Mouse (Mus musculus) spleen, adult 2 months (tissue): ENCODE data around the gene Dnajc14. TPM values are rescaled to one million over a fixed set of nuclear protein-coding genes. Genes with fewer than 3 reads are reported as not detected.
A peak's percentile ranks its signal among the peaks of the same experiment; 100 is the strongest.

ENCODE experiments used
- DNase-seq, 2 experiments: peaks; one replicate each; pipeline versions ENCODE4 v3.0.0 to v3.0.0-alpha.2; 2012 to 2021; ENCODE audit warnings: low spot score in 2 of 2, low read depth in 1 of 2
- H3K27ac ChIP-seq: fragments of 200-500 bp; 2 replicates; pipeline ENCODE4 v1.5.1; 2012; ENCODE audit warnings: low read length, inconsistent platforms; ENCODE audit not compliant: insufficient read depth
- H3K27me3 ChIP-seq: fragments of 200-500 bp; 2 replicates; pipeline ENCODE4 v1.6.1; 2012; ENCODE audit warnings: mild to moderate bottlenecking, moderate library complexity, low read length, inconsistent platforms; ENCODE audit not compliant: control insufficient read depth, insufficient read depth
- H3K36me3 ChIP-seq: fragments of 200-500 bp; 2 replicates; pipeline ENCODE4 v1.6.1; 2012; ENCODE audit warnings: mild to moderate bottlenecking, low read length, inconsistent platforms; ENCODE audit not compliant: control insufficient read depth, insufficient read depth
- H3K4me1 ChIP-seq: fragments of 200-500 bp; 2 replicates; pipeline ENCODE4 v1.6.1; 2011; ENCODE audit warnings: inconsistent platforms; ENCODE audit not compliant: control insufficient read depth, insufficient read depth, insufficient read length
- H3K4me3 ChIP-seq: fragments of 200-500 bp; 2 replicates; pipeline ENCODE4 v1.5.1; 2011; ENCODE audit warnings: mild to moderate bottlenecking, inconsistent platforms; ENCODE audit not compliant: insufficient read depth, insufficient read length; ENCODE audit errors: extremely low read depth
- CTCF ChIP-seq: fragments of 200-500 bp; IDR thresholded peaks from 2 replicates; pipeline ENCODE4 v1.5.1; 2011; ENCODE audit warnings: mild to moderate bottlenecking, inconsistent platforms; ENCODE audit not compliant: insufficient read depth, insufficient read length, insufficient replicate concordance; ENCODE audit errors: extremely low read depth
- POLR2A ChIP-seq: fragments of 200-500 bp; IDR thresholded peaks from 2 replicates; pipeline ENCODE4 v1.6.1; 2011; ENCODE audit warnings: low read depth, low read length, inconsistent platforms
- WGBS: fragments of 180-500 bp; shearing (Covaris S2); methylation state at CpG from one replicate; pipeline ENCODE4 v1.1.7; 2018; 5-methylcytosine and 5-hydroxymethylcytosine counted together
- polyA plus RNA-seq: library from polyadenylated mRNA; depleted of rRNA; stranded (reverse); fragments of >200 nt; gene quantifications from 2 replicates; pipeline ENCODE4 v1.2.3, GENCODE M21; 2012

Gene Dnajc14
- polyA plus RNA-seq, 1 experiment: 9.1 TPM

DNA sequence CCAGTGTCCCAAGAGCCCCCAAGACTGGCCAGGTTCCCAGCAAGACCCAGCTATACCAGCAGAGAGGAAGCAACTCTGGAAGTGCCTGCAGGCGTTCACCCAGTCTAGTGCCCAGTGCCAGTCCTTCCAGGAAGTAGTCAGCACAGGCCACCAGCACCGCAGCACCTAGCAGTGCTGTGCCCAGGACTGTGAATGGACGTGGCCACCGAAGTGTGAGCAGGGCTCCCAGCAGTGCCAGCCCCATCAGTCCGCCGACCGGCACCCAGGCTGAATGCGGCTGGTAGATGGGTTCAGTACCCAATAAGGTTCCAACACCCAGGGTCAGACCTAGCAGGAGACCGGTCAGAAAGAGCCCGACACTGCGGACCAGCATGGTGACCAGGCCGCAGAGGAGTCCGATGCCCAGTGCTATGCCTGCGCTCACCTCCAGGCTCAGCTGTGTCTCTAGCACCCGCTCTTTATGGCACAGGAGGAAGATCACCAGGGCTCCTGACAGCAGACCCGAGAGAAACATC, 1.8 kb upstream of the Dnajc14 start:
- no peak for DNase-seq
- Histone ChIP-seq H3K27me3 (no peaks in the 10 kb centered on the region), H3K27ac (no peak overlapping the region), H3K36me3 (0 out of 2 replicates have a peak, but pooled peaks cover 2% of the 10 kb centered on the region), H3K4me3 (no peak overlapping the region), H3K4me1 (peaks cover 11% of the 10 kb centered on the region; the same call in 1 of the 2 replicates)
- TF ChIP-seq CTCF: no peak
- no peak for TF ChIP-seq POLR2A
- 94% methylated on average over 16 of the region's 16 CpGs for WGBS

- WGBS: 81% methylated on average over 4 of the region's 4 CpGs
- H3K4me3 ChIP-seq: no peak overlapping the region
These were observed 906 bp upstream of the Dnajc14 start for GRCm38 (mm10) chr10:128802956-128803355.

GRCm38 (mm10) chr10:128803361-128803760, 501 bp upstream of the Dnajc14 start:
- Histone ChIP-seq H3K4me3 (no peak overlapping the region), H3K4me1 (peaks cover 14% of the 10 kb centered on the region), H3K27ac (peak overlapping the region; percentile 70; the same call in 1 of the 2 replicates), H3K36me3 (peaks cover 7% of the 10 kb centered on the region; the same call in 1 of the 2 replicates), H3K27me3 (no peaks in the 10 kb centered on the region)
- no peak for TF ChIP-seq POLR2A
- no peak for DNase-seq
- 14% methylated on average over 6 of the region's 6 CpGs for WGBS

More at GRCm38 (mm10) chr10:128802956-128803355, 906 bp upstream of the Dnajc14 start:
- H3K27ac ChIP-seq: no peak overlapping the region
- peaks cover 7% of the 10 kb centered on the region; the same call in 1 of the 2 replicates for H3K36me3 ChIP-seq
- H3K4me1 ChIP-seq: peaks cover 14% of the 10 kb centered on the region; the same call in 1 of the 2 replicates
- H3K27me3 ChIP-seq: no peaks in the 10 kb centered on the region
- no peak for TF ChIP-seq CTCF
- TF ChIP-seq POLR2A: no peak
- no peak for DNase-seq

GRCm38 (mm10) chr10:128804271-128805091, 619 bp downstream of the Dnajc14 start, which contains the start of gene Tmem198b:
Tmem198b (minus strand) TSS chr10:128804370.
- H3K4me1 ChIP-seq: peaks cover 14% of the 10 kb centered on the region
- DNase-seq: peak; percentile 59 to 63
- H3K27ac ChIP-seq: peak within 1 kb of the TSS; percentile 98
- no peaks in the 10 kb centered on the region for H3K27me3 ChIP-seq
- under 1% methylated on average over 28 of the region's 28 CpGs for WGBS
- H3K4me3 ChIP-seq: peak within 1 kb of the TSS; percentile 96
- TF ChIP-seq CTCF: no peak
- TF ChIP-seq POLR2A: 0 out of 2 replicates have a peak, but pooled peaks have one; percentile 6
- H3K36me3 ChIP-seq: peaks cover 7% of the 10 kb centered on the region; the same call in 1 of the 2 replicates

GRCm38 (mm10) chr10:128805092-128806000, 1.5 kb downstream of the Dnajc14 start:
- H3K4me3 ChIP-seq: peak overlapping the region; percentile 96
- under 1% methylated on average over 67 of the region's 70 CpGs for WGBS
- peak overlapping the region; percentile 98 for H3K27ac ChIP-seq
- H3K4me1 ChIP-seq: peaks cover 14% of the 10 kb centered on the region
- no peak for TF ChIP-seq CTCF
- peak; percentile 50 for TF ChIP-seq POLR2A
- H3K27me3 ChIP-seq: no peaks in the 10 kb centered on the region
- peaks cover 7% of the 10 kb centered on the region; the same call in 1 of the 2 replicates for H3K36me3 ChIP-seq
- DNase-seq: peak; percentile 94 to 97

DNA sequence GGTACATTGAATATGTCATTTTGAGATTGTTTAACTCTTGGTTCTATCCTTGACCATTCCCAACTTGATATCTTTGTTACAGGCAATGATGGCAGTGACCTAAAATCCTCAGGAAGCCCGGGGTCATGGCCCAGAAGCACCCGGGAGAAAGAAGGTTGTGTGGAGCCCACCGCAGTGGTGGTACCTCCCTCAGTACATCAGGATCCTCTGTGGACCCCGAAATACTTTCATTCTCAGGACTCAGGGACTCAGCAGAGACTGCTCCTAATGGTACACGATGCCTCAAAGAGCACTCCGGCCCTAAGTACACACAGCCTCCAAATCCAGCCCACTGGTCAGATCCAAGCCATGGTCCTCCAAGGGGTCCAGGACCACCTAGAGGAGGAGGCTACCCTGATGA, 2.2 kb downstream of the Dnajc14 start:
- Histone ChIP-seq H3K36me3 (peaks cover 5% of the 10 kb centered on the region; the same call in 1 of the 2 replicates), H3K4me3 (peak overlapping the region; percentile 47; the same call in 1 of the 2 replicates), H3K27ac (no peak overlapping the region), H3K4me1 (peaks cover 14% of the 10 kb centered on the region), H3K27me3 (no peaks in the 10 kb centered on the region)
- DNase-seq: no peak
- 41% methylated on average over 6 of the region's 6 CpGs for WGBS
- TF ChIP-seq POLR2A (no peak), CTCF (no peak)
